Mouse (Mus musculus) erythroblast, embryonic 14.5 days (primary cell): ENCODE results near the gene Dact3.

Source experiments
- GATA1 ChIP-seq: IDR thresholded peaks from 2 replicates; pipeline ENCODE4 v1.6.1; 2012; ENCODE audit warnings: low read length, inconsistent platforms, mixed read lengths
- TAL1 ChIP-seq: IDR thresholded peaks from 3 replicates; pipeline ENCODE4 v1.6.1; 2012; ENCODE audit warnings: low read length, inconsistent platforms, mixed read lengths

DNA sequence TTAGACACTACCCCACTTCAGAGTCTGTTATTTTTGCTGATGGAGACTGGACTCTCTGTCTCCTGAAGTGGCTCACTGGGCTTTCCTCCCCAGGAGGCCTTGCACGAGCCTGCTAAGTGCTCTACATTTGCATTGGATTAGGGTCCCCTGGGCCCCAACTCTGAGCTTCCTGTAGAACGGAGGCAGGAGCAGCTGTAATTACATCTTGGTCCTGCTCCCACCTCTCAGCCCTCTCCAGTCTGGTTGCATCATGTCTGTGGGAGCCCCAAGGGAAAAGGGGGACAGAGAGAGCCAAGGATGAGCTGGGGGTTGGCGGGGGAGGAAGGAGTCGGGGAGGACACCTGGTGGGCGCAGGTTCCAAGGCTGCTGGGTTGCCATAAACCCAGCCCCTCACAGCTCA, 25.4 kb downstream of the Dact3 start:
- TF ChIP-seq TAL1, result no peak
- TF ChIP-seq GATA1, result no peak
